ENCODE assay signal across 7 mouse cellular contexts in the genomic region with DNA sequence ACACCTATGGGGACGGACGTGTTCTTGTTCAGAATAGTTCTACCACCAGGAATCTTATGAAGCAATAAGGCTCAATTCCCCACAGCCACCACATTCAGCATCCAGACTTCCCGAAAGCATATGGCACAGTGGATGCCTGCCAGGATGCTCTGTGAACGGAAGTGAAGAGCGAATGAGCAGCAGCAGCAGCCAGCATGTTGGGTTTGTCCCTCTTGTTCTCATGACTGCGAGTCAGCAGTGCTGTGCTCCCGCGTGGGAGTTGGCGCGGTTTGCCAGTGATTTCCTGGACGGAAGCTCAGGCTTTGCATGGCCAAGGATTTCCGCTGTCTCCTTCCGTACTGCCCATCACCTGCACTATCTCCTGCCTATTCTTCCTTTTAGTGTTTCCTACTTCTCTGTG.
DNase-seq lines count a peak whose midpoint lies in the region; ATAC-seq and TF ChIP-seq lines count a peak whose summit lies in the region.

No protein-coding gene starts in this region.

- H3K4me1 ChIP-seq in forebrain, postnatal 0 days (ENCODE audit: insufficient read depth) = peaks cover 5% of the 10 kb centered on the region; the same call in 1 of the 2 replicates
- H3K4me1 ChIP-seq in kidney, embryonic 15.5 days = peaks cover 14% of the 10 kb centered on the region

- H3K36me3 ChIP-seq in forebrain, postnatal 0 days (ENCODE audit: insufficient read depth) = no peaks in the 10 kb centered on the region
- H3K36me3 ChIP-seq in kidney, embryonic 15.5 days = no peaks in the 10 kb centered on the region

- peak overlapping the region; percentile 35 for H3K4me2 ChIP-seq in forebrain, postnatal 0 days (ENCODE audit: low read depth)
- no peak overlapping the region for H3K4me2 ChIP-seq in kidney, embryonic 15.5 days

- H3K27me3 ChIP-seq in forebrain, postnatal 0 days (ENCODE audit: insufficient read depth, low read length) = no peaks in the 10 kb centered on the region
- H3K27me3 ChIP-seq in kidney, embryonic 15.5 days = no peaks in the 10 kb centered on the region; the same call in 1 of the 2 replicates

- H3K27ac ChIP-seq in forebrain, postnatal 0 days (ENCODE audit: low read depth, low read length) = no peak overlapping the region
- no peak overlapping the region for H3K27ac ChIP-seq in kidney, embryonic 15.5 days

- H3K4me3 ChIP-seq in forebrain, postnatal 0 days (ENCODE audit: low read depth, low read length) = no peak overlapping the region
- H3K4me3 ChIP-seq in kidney, embryonic 15.5 days (replicated peaks) = no peak overlapping the region

- intact Hi-C loops in left cerebral cortex, postnatal 36 days (cut with DNase I) = no loop called here

- DNase-seq in urinary bladder, postnatal 14 days (ENCODE audit: low spot score) = peak; percentile 48
- DNase-seq in urinary bladder, postnatal 10 days (ENCODE audit: low spot score) = no peak
- DNase-seq in forebrain, postnatal 0 days = peak; percentile 91
- peak; percentile 84 to 86 for DNase-seq in left cerebral cortex, postnatal 36 days (ENCODE audit: low spot score in 2 of 2)
- peak; percentile 69 to 76 for DNase-seq in right cerebral cortex, postnatal 36 days (ENCODE audit: low spot score in 2 of 2)
- DNase-seq in thymus, postnatal 36 days = no peak

- no peak overlapping the region for H3K9ac ChIP-seq in forebrain, postnatal 0 days
- no peak overlapping the region for H3K9ac ChIP-seq in kidney, embryonic 15.5 days

- no peak for TF ChIP-seq CTCF in forebrain, postnatal 0 days (IDR thresholded peaks at IDR 0.05; ENCODE audit: low read depth)

- ATAC-seq in forebrain, postnatal 0 days = peak; percentile 84
- 0 out of 2 replicates have a peak, but pooled peaks have one; percentile 22 for ATAC-seq in kidney, embryonic 15.5 days (replicated peaks; ENCODE audit: low FRiP score)

- H3K9me3 ChIP-seq in forebrain, postnatal 0 days (ENCODE audit: low read length) = no peaks in the 10 kb centered on the region
- no peaks in the 10 kb centered on the region for H3K9me3 ChIP-seq in kidney, embryonic 15.5 days (replicated peaks)

- 38% methylated on average over 13 of the region's 13 CpGs for WGBS in forebrain, postnatal 0 days
- WGBS in kidney, embryonic 15.5 days = 77% methylated on average over 13 of the region's 13 CpGs

Comparison
In these comparisons a context has a peak if more than half of its experiments do, and no peak if none do; other contexts are left out.
1. DNase-seq: peak in urinary bladder, postnatal 14 days (single experiment), forebrain, postnatal 0 days (single experiment), left cerebral cortex, postnatal 36 days (2 of 2) and right cerebral cortex, postnatal 36 days (2 of 2); none in urinary bladder, postnatal 10 days (single experiment) and thymus, postnatal 36 days (0 of 2).